Mouse (Mus musculus) embryo, embryonic 10.5 days (tissue): ENCODE results near the gene Clybl.

Source experiments
- DNase-seq: peaks from one replicate; pipeline ENCODE4 v3.0.0-alpha.2; 2015; ENCODE audit warnings: low spot score

The Clybl gene

DNA sequence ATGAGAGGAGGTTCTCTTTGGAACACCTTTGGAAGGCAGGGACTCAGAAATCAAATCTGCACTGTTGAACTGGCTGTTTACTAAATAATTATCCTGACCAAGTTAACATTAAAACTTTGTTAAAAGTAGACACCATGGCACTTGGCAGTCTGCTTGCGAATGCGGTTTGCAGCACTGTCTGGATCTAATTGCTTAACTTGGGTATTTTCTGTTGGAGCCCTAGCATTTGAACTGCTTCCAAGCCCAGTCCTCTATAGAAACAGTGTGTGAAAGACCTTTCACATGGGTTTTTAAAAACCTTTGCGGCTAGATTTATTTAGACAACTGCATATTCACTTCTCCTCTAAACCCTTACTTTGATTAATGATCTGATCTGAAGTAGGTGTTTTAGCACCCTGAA is 242.9 kb downstream of the Clybl start:
- DNase-seq = no peak

- DNase-seq = peak; percentile 21
Measured at GRCm38 (mm10) chr14:122426529-122427203, 245.2 kb downstream of the Clybl start.

- DNase-seq = peak; percentile 25
Measured at GRCm38 (mm10) chr14:122427204-122427560, 245.7 kb downstream of the Clybl start.

GRCm38 (mm10) chr14:122427654-122428053 is 246.2 kb downstream of the Clybl start:
- peak; percentile 23 for DNase-seq

- no peak for DNase-seq
Measured at GRCm38 (mm10) chr14:122432558-122432957, 251.1 kb downstream of the Clybl start.

DNA sequence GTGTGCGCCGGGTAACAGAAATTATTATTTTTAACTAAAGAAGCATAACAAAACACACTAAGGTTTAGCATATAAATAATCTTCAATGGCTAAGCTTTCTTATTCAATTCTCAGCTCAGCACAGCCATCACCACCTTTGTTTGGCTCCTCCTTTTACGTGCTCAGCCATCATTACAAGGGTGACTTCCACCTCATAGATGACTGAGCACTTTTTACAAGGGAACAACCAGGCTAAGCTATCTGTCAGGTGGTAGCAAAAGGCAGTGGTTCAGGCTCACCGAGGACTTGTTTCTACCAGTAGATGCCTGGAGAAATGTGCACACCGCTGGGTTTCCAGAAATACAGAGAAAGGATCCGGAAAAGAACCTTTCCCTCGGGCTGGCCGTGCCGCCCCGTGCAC is 252.5 kb downstream of the Clybl start:
- DNase-seq = no peak

DNA sequence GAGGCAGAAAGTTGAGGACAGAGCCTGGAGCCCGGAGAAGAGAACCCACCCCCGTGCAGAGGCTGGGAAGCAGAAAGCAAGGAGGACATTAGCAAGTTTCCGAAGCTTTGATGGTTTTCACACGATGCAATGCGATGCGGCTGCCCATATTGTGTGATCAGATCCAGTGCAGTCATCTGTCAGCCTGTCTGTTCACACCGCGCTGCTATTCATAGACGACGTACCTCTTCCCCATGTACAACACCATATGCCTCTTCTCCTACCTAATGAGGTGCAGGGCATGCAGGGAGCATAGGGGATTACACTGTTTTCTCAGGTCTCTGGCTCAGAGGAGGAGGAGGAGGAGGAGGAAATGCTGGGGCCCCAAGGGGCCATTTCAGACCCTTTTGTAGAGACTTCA is 255.3 kb downstream of the Clybl start:
- no peak for DNase-seq

- peak; percentile 69 for DNase-seq
Measured at GRCm38 (mm10) chr14:122449601-122450495, 268.3 kb downstream of the Clybl start.

DNA sequence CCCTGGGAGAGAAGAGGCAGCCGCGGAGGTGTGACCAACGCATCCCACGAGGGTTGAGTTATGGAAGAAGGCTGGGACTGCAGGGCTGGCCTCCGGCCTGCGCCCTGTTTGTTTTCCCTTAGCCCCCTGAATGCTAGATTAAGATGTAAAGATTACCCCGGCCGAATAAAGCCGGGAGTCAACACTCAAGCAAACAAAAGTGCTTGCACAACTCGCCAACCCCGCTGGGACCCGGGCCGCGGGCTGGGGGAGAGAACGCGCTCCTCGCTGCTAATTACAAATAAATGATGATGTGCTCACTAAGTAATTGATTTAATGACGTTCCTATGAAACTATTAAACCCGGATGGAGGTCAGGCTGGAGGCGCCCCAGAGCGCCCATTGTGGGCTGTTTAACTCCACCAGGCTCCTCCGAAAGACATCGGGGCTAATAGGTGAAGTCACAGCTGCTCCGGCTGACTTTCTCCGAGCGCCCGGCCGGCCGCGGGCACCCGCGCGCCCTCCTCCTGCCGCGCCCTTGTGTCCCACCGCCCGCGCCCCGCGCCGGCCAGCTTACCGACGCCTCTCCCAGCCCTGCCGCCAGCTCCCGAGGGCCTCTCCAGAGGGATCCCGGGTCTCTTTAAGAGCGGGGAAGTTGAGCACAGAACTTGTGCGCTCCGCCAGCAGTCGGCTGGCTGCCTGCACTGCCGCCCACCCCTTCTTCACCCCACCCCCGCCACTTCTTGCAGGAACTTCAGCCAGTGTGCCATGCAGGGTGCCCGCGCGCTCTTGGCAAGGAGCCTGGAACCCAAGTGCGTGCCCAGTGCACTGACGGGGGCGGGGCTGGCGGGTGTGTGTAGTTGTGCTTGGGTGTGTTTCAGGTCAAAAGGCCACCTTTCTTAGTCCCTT is 269.2 kb downstream of the Clybl start, which contains the start of gene Gm5089:
TSS of gene Gm5089 (minus strand) at position 620 of the 887 bp plus-strand sequence.
- no peak for DNase-seq

DNA sequence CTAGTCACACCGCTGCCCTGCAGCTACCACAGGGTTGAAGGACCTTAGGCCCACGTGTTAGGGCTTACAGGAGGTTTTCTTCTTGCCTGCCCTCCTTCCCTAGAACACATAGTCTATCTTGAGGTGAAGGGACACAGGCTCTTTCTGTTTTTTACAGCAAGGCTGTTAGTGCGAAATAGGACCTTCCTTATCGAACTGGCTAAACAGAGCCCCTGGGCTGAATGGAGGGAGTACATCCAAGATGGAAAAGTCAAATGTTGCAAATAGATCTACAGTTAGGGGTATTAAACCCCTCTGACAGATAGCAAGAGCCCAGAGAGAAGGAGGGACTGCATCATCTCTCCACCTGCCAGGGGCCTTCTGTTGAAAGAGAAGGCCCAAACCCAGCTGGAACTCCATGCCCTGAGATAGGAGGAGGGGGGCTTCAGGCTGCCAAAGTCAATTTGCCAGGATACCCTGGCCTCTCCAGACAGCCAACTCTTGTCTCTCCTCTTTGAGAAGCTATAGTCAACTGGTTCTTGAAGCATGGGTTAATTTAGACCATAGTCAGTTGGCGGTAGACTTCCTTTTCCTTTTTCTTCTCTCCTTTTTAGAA is 270.1 kb downstream of the Clybl start:
- peak; percentile 32 for DNase-seq
